Mouse (Mus musculus) CH12.LX (cell line): ENCODE data around the gene Galnt6. TPM values are rescaled to one million over a fixed set of nuclear protein-coding genes. Genes with fewer than 3 reads are reported as not detected.

Experiments used
- DNase-seq: peaks from one replicate; pipeline ENCODE4 v3.0.0-alpha.2; 2013; ENCODE audit errors: extremely low read depth
- H3K27ac ChIP-seq: 2 replicates; pipeline ENCODE4 v1.5.1; 2012; ENCODE audit warnings: low read depth, mild to moderate bottlenecking, control low read depth, moderate library complexity; ENCODE audit not compliant: insufficient read depth
- H3K27me3 ChIP-seq: replicated peaks from 2 replicates; pipeline ENCODE3; 2012; ENCODE audit warnings: inconsistent platforms
- H3K36me3 ChIP-seq, 2 experiments: replicated peaks in 1 of 2; 2 replicates each; pipeline versions ENCODE3 to v1.6.1; 2012; ENCODE audit warnings: inconsistent platforms in 1 of 2, low read length in 1 of 2, mild to moderate bottlenecking in 1 of 2, mixed read lengths in 1 of 2, moderate library complexity in 1 of 2; ENCODE audit not compliant: control insufficient read depth in 1 of 2, insufficient read depth in 1 of 2
- H3K4me1 ChIP-seq, 2 experiments: 2 replicates each; pipeline ENCODE4 v1.6.1; 2012; ENCODE audit warnings: inconsistent platforms in 1 of 2, moderate library complexity in 1 of 2; ENCODE audit not compliant: insufficient read depth in 2 of 2, control insufficient read depth in 1 of 2
- H3K4me2 ChIP-seq: 2 replicates; pipeline ENCODE4 v1.6.1; 2012; ENCODE audit warnings: low read depth, mild to moderate bottlenecking, control low read depth; ENCODE audit not compliant: poor library complexity, insufficient read depth, severe bottlenecking
- H3K4me3 ChIP-seq, 3 experiments: fragments of 150-350 bp in 1 of 3; sonication (generic) in 1 of 3; replicated peaks in 1 of 3; 2 replicates each; pipeline versions ENCODE3 to v1.5.1; 2011 to 2012; ENCODE audit warnings: low read depth in 2 of 3, low read length in 2 of 3, mild to moderate bottlenecking in 2 of 3, moderate library complexity in 2 of 3, control low read depth in 1 of 3, improper control_type of control experiment in 1 of 3, inconsistent platforms in 1 of 3, mixed read lengths in 1 of 3; ENCODE audit not compliant: poor library complexity in 1 of 3
- H3K79me2 ChIP-seq: replicated peaks from 2 replicates; pipeline ENCODE4 v1.6.1; 2012; ENCODE audit warnings: mild to moderate bottlenecking, moderate library complexity; ENCODE audit not compliant: control insufficient read depth, poor library complexity, insufficient read depth, severe bottlenecking; ENCODE audit errors: extremely low read depth
- H3K9ac ChIP-seq: 2 replicates; pipeline ENCODE4 v1.6.1; 2012; ENCODE audit warnings: low read depth, mild to moderate bottlenecking, control low read depth, moderate library complexity; ENCODE audit not compliant: insufficient read depth
- H3K9me3 ChIP-seq: replicated peaks from 2 replicates; pipeline ENCODE3; 2012; ENCODE audit warnings: low read length, inconsistent platforms, mixed read lengths
- BHLHE40 ChIP-seq: IDR thresholded peaks from 2 replicates; pipeline ENCODE4 v1.6.1; 2011; ENCODE audit warnings: mild to moderate bottlenecking, low read depth, low read length, improper control_type of control experiment
- CHD1 ChIP-seq: IDR thresholded peaks from 2 replicates; pipeline ENCODE4 v1.6.1; 2012; ENCODE audit warnings: low read depth, low read length, improper control_type of control experiment, inconsistent platforms
- CHD2 ChIP-seq: IDR thresholded peaks from 2 replicates; pipeline ENCODE4 v1.6.1; 2011; ENCODE audit warnings: low read length, improper control_type of control experiment
- CTCF ChIP-seq, 2 experiments: IDR thresholded peaks in 1 of 2; conservative IDR thresholded peaks in 1 of 2; 2 replicates each; pipeline ENCODE4 v1.5.1; 2011 to 2012; ENCODE audit warnings: low read depth in 2 of 2, low read length in 2 of 2, improper control_type of control experiment in 1 of 2, inconsistent platforms in 1 of 2, mild to moderate bottlenecking in 1 of 2, moderate library complexity in 1 of 2
- E2F4 ChIP-seq: IDR thresholded peaks from 2 replicates; pipeline ENCODE4 v1.6.1; 2011; ENCODE audit warnings: low read depth, low read length, improper control_type of control experiment; ENCODE audit not compliant: insufficient replicate concordance
- ELF1 ChIP-seq: IDR thresholded peaks from 2 replicates; pipeline ENCODE4 v1.6.1; 2014; ENCODE audit warnings: low read depth, mild to moderate bottlenecking, inconsistent platforms, low read length, improper control_type of control experiment
- ETS1 ChIP-seq: conservative IDR thresholded peaks from 2 replicates; pipeline ENCODE4 v1.6.1; 2012; ENCODE audit warnings: low read depth, mild to moderate bottlenecking, inconsistent platforms, low read length, improper control_type of control experiment, moderate library complexity
- GABPA ChIP-seq: IDR thresholded peaks from 2 replicates; pipeline ENCODE4 v1.6.1; 2012; ENCODE audit warnings: low read depth, low read length, improper control_type of control experiment, inconsistent platforms; ENCODE audit not compliant: insufficient replicate concordance
- HCFC1 ChIP-seq: IDR thresholded peaks from 2 replicates; pipeline ENCODE4 v1.6.1; 2012; ENCODE audit warnings: low read depth, mild to moderate bottlenecking, inconsistent platforms, low read length, improper control_type of control experiment
- JUN ChIP-seq: IDR thresholded peaks from 2 replicates; pipeline ENCODE4 v1.6.1; 2011; ENCODE audit warnings: low read depth, mild to moderate bottlenecking, low read length, improper control_type of control experiment, moderate library complexity; ENCODE audit not compliant: insufficient read depth
- MAZ ChIP-seq: IDR thresholded peaks from 2 replicates; pipeline ENCODE4 v1.6.1; 2012; ENCODE audit warnings: low read depth, mild to moderate bottlenecking, inconsistent platforms, low read length, improper control_type of control experiment, moderate library complexity
- MEF2A ChIP-seq: IDR thresholded peaks from 2 replicates; pipeline ENCODE4 v1.6.1; 2014; ENCODE audit warnings: low read depth, mild to moderate bottlenecking, inconsistent platforms, low read length, improper control_type of control experiment, borderline replicate concordance
- MXI1 ChIP-seq: IDR thresholded peaks from 2 replicates; pipeline ENCODE4 v1.6.1; 2011; ENCODE audit warnings: mild to moderate bottlenecking, low read depth, low read length, improper control_type of control experiment
- MYC ChIP-seq: IDR thresholded peaks from 2 replicates; pipeline ENCODE4 v1.6.1; 2011; ENCODE audit warnings: low read depth, mild to moderate bottlenecking, improper control_type of control experiment, low read length
- NELFE ChIP-seq: IDR thresholded peaks from 2 replicates; pipeline ENCODE4 v1.6.1; 2011; ENCODE audit warnings: low read depth, low read length, improper control_type of control experiment
- RAD21 ChIP-seq: IDR thresholded peaks from 2 replicates; pipeline ENCODE4 v1.6.1; 2011; ENCODE audit warnings: low read depth, mild to moderate bottlenecking, low read length, improper control_type of control experiment, moderate library complexity
- RCOR1 ChIP-seq: conservative IDR thresholded peaks from 2 replicates; pipeline ENCODE4 v1.6.1; 2012; ENCODE audit warnings: low read depth, mild to moderate bottlenecking, inconsistent platforms, low read length, improper control_type of control experiment
- USF2 ChIP-seq: conservative IDR thresholded peaks from 2 replicates; pipeline ENCODE4 v1.6.1; 2011; ENCODE audit warnings: low read depth, low read length, improper control_type of control experiment
- ZC3H11A ChIP-seq: IDR thresholded peaks from 2 replicates; pipeline ENCODE4 v1.6.1; 2012; ENCODE audit warnings: low read depth, mild to moderate bottlenecking, inconsistent platforms, low read length, improper control_type of control experiment
- ZKSCAN1 ChIP-seq: IDR thresholded peaks from 2 replicates; pipeline ENCODE4 v1.6.1; 2012; ENCODE audit warnings: low read depth, inconsistent platforms, low read length, improper control_type of control experiment, borderline replicate concordance
- ZNF384 ChIP-seq: IDR thresholded peaks from 2 replicates; pipeline ENCODE4 v1.6.1; 2012; ENCODE audit warnings: low read depth, low read length, improper control_type of control experiment, inconsistent platforms
- dilution Hi-C: fragments of 300-500 bp; cut with MboI; formaldehyde crosslinking; loops from 2 replicates; pipeline ENCODE4 v1.14.3; 2020; ENCODE audit warnings: low sequenced_read_pairs; ENCODE audit not compliant: extremely low pct_unique_long_range_greater_than_20kb, extremely low pct_ligation_motif_present
- in situ Hi-C: fragments of 300-500 bp; cut with MboI; formaldehyde crosslinking; loops from 3 replicates; pipeline ENCODE4 v1.14.3; 2019; ENCODE audit warnings: low sequenced_read_pairs, low pct_ligation_motif_present, low pct_unique_long_range_greater_than_20kb, mixed read lengths
- polyA plus RNA-seq: library from polyadenylated mRNA; unstranded; fragments of >175 nt; gene quantifications from 2 replicates; pipeline ENCODE4 v1.2.1, GENCODE M21; 2012; ENCODE audit warnings: low read depth; ENCODE audit not compliant: insufficient read length
- total RNA-seq, 2 experiments: library from RNA; depleted of rRNA; stranded (reverse); fragments of 300-350 nt in 1 of 2; fragments of >200 nt in 1 of 2; gene quantifications; 2 replicates each; pipeline ENCODE4 v1.2.3; 2012 to 2014

Gene Galnt6
- total and polyA plus RNA-seq, 3 experiments = 0.58 to 5.0 (median 2.0) TPM

- Histone ChIP-seq H3K4me1 (peaks cover 8 to 36% of the 10 kb centered on the region in 2 experiments), H3K9me3 (no peaks in the 10 kb centered on the region), H3K27ac (no peak overlapping the region), H3K4me3 (no peak overlapping the region), H3K9ac (no peak overlapping the region), H3K36me3 (peaks cover 0 to 3% of the 10 kb centered on the region in 2 experiments)
- dilution Hi-C loops = no loop called here
- DNase-seq = no peak
- no peak for TF ChIP-seq RCOR1
- no peak for TF ChIP-seq ZKSCAN1
- no peak for TF ChIP-seq JUN
- no peak for TF ChIP-seq USF2
- TF ChIP-seq MYC = no peak
- no peak for TF ChIP-seq RAD21
- no peak for TF ChIP-seq ZNF384
- TF ChIP-seq MXI1 = no peak
- no peak for TF ChIP-seq BHLHE40
- no peak for TF ChIP-seq MAZ
- no peak for TF ChIP-seq ELF1
- no peak for TF ChIP-seq CHD1
- TF ChIP-seq CHD2 = no peak
- TF ChIP-seq, all 38 proteins: peak for 0
- H3K27me3 ChIP-seq = peaks cover 1% of the 10 kb centered on the region
- H3K4me2 ChIP-seq = no peak overlapping the region
- H3K79me2 ChIP-seq = no peaks in the 10 kb centered on the region
- in situ Hi-C loops = no loop called here
Measured at GRCm38 (mm10) chr15:100701856-100702255, 27.3 kb downstream of the Galnt6 start.

GRCm38 (mm10) chr15:100701108-100701507 is 28.1 kb downstream of the Galnt6 start:
- H3K4me1 ChIP-seq = peaks cover 2 to 28% of the 10 kb centered on the region in 2 experiments
- H3K9ac ChIP-seq = no peak overlapping the region

GRCm38 (mm10) chr15:100700424-100700823 is 28.8 kb downstream of the Galnt6 start:
- in situ Hi-C loops = no loop called here
- Histone ChIP-seq H3K36me3 (peaks cover 0 to 3% of the 10 kb centered on the region in 2 experiments), H3K9ac (no peak overlapping the region), H3K27ac (no peak overlapping the region), H3K27me3 (peaks cover 1% of the 10 kb centered on the region), H3K4me1 (peaks cover 0 to 22% of the 10 kb centered on the region in 2 experiments; a peak in 2 of 4 replicates), H3K4me3 (no peak overlapping the region), H3K4me2 (no peak overlapping the region), H3K79me2 (no peaks in the 10 kb centered on the region), H3K9me3 (no peaks in the 10 kb centered on the region)
- dilution Hi-C loops = no loop called here
- no peak for DNase-seq
- TF ChIP-seq GABPA (no peak), ETS1 (no peak), NELFE (no peak), HCFC1 (no peak), MAZ (no peak), ZC3H11A (no peak), MEF2A (no peak), MYC (no peak), E2F4 (no peak)

More at GRCm38 (mm10) chr15:100701108-100701507, 28.1 kb downstream of the Galnt6 start:
- Histone ChIP-seq H3K36me3 (peaks cover 0 to 3% of the 10 kb centered on the region in 2 experiments), H3K27ac (no peak overlapping the region), H3K4me2 (no peak overlapping the region), H3K79me2 (no peaks in the 10 kb centered on the region), H3K4me3 (no peak overlapping the region), H3K9me3 (no peaks in the 10 kb centered on the region), H3K27me3 (peaks cover 1% of the 10 kb centered on the region)
- dilution Hi-C loops (no loop called here), in situ Hi-C loops (no loop called here)
- DNase-seq = no peak
- TF ChIP-seq ELF1 (no peak), CTCF (conservative IDR thresholded peaks at IDR 0.05 in 1 of 2, IDR thresholded peaks at IDR 0.05 in 1 of 2; ENCODE audit: low read depth in 2 of 2, low read length in 2 of 2) (no peak), GABPA (no peak)
